Mouse (Mus musculus) hindbrain, embryonic 13.5 days (tissue): ENCODE results near the gene Rnf220. TPM values are rescaled to one million over a fixed set of nuclear protein-coding genes. Genes with fewer than 3 reads are reported as not detected.
A peak's percentile ranks its signal among the peaks of the same experiment; 100 is the strongest.

Experiments used
- ATAC-seq: fragments of 200-750 bp; cut with Nextera tagmentation; 2 replicates; pipeline ENCODE4 v1.8.0; 2017; ENCODE audit warnings: moderate TSS enrichment; ENCODE audit not compliant: low FRiP score
- H3K27ac ChIP-seq: fragments of 300-500 bp; sonication (generic); 2 replicates; pipeline ENCODE4 v1.5.1; 2015; ENCODE audit warnings: inconsistent platforms, mild to moderate bottlenecking, moderate library complexity
- H3K27me3 ChIP-seq: fragments of 300-500 bp; sonication (generic); 2 replicates; pipeline ENCODE4 v1.6.1; 2015; ENCODE audit warnings: mild to moderate bottlenecking, inconsistent platforms
- H3K36me3 ChIP-seq: fragments of 300-500 bp; sonication (generic); 2 replicates; pipeline ENCODE4 v1.6.1; 2015; ENCODE audit warnings: mild to moderate bottlenecking, inconsistent platforms
- H3K4me1 ChIP-seq: fragments of 300-500 bp; sonication (generic); replicated peaks from 2 replicates; pipeline ENCODE4 v1.6.1; 2015; ENCODE audit warnings: inconsistent platforms
- H3K4me2 ChIP-seq: fragments of 300-500 bp; sonication (generic); 2 replicates; pipeline ENCODE4 v1.6.1; 2015; ENCODE audit warnings: inconsistent platforms, mild to moderate bottlenecking, moderate library complexity
- H3K4me3 ChIP-seq: fragments of 300-500 bp; sonication (generic); 2 replicates; pipeline ENCODE4 v1.5.1; 2015; ENCODE audit warnings: mild to moderate bottlenecking, inconsistent platforms
- H3K9ac ChIP-seq: fragments of 300-500 bp; sonication (generic); 2 replicates; pipeline ENCODE4 v1.6.1; 2015; ENCODE audit warnings: mild to moderate bottlenecking, inconsistent platforms
- H3K9me3 ChIP-seq: fragments of 300-500 bp; sonication (generic); 2 replicates; pipeline ENCODE4 v1.6.1; 2016; ENCODE audit warnings: inconsistent platforms
- whole genome bisulfite sequencing: fragments of 180-500 bp; shearing (Covaris S2); methylation state at CpG from one replicate; pipeline ENCODE4 v1.1.7; 2015; 5-methylcytosine and 5-hydroxymethylcytosine counted together
- polyA plus RNA-seq: library from polyadenylated mRNA; unstranded; fragments of >200 nt; fragmentation: Nextera tagmentation; extraction: Ambion mirVana; gene quantifications from 2 replicates; pipeline ENCODE4 v1.2.1, GENCODE M21; 2015

Rnf220 gene
- polyA plus RNA-seq, 1 experiment from 2014 or later, result 102 TPM

DNA sequence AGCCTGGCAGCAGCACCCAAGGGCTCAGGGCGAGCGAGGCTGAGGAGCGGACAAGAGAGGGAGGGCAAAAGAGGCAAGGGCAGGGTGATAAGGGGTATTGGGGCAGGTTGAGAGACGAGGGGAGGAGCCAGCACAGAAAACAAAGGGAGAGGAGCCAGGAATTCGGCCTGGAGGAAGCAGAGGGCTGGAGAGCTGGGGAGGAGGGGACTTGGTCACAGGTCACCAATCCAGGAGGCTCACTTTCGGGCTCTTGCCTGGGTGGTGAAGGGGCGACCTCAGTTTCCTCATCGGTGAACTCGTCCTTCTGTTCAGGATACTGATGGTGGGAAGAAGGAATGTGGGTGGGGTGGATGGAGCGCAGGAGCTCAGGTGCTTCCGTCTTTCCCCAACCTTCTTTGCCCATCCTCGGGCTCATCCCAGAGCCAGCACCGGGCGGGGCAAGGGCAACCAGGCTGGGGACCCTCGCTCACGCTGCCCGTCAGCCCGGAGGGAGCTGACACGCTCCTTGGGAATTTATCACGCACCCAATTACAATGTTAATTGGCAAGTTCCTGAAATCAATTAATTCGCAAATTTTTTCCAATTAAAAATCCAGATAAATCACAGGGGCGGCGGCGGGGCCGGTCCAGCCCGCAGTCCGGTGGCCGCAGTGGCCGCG, 193.1 kb downstream of the Rnf220 start:
- 12% methylated on average over 30 of the region's 30 CpGs for WGBS
- H3K4me3 ChIP-seq, result peak overlapping the region; percentile 37
- no peaks in the 10 kb centered on the region for H3K36me3 ChIP-seq
- H3K4me1 ChIP-seq, result peaks cover 51% of the 10 kb centered on the region
- H3K27me3 ChIP-seq, result peaks cover 76% of the 10 kb centered on the region
- H3K9me3 ChIP-seq, result no peaks in the 10 kb centered on the region
- 0 out of 2 replicates have a peak, but pooled peaks have one; percentile 8 for ATAC-seq
- peak overlapping the region; percentile 65 for H3K9ac ChIP-seq
- peak overlapping the region; percentile 23; the same call in 1 of the 2 replicates for H3K27ac ChIP-seq
- H3K4me2 ChIP-seq, result peak overlapping the region; percentile 67

- Histone ChIP-seq H3K9ac (no peak overlapping the region; the same call in 1 of the 2 replicates), H3K4me3 (no peak overlapping the region), H3K27me3 (peaks cover 76% of the 10 kb centered on the region), H3K4me2 (no peak overlapping the region), H3K36me3 (no peaks in the 10 kb centered on the region), H3K27ac (no peak overlapping the region; the same call in 1 of the 2 replicates), H3K9me3 (no peaks in the 10 kb centered on the region), H3K4me1 (peaks cover 55% of the 10 kb centered on the region)
- ATAC-seq, result no peak
- 38% methylated on average over 14 of the region's 14 CpGs for WGBS
Observed at GRCm38 (mm10) chr4:117302027-117302806, 194.6 kb downstream of the Rnf220 start.

DNA sequence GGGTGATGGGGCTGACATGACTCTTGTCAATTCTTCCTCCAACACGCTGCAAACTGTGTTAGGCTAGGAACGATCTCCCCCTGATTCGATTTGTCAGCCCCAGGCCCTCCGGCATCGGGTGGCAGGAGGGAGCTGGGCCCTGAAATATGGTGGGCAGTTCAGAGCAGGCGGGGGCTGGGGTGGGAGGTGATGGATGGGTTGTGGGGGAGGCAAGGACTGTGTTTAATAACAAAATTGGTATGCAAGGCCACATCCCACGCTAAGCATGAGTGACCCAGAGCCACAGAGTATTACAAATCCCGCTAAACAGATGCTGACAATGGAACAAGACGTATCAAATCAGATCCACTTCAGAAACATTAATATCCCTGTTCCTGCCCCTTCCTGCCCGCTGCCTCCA, 196.9 kb downstream of the Rnf220 start:
- WGBS, result 67% methylated on average over 10 of the region's 10 CpGs
- Histone ChIP-seq H3K4me2 (no peak overlapping the region), H3K4me3 (no peak overlapping the region), H3K27ac (no peak overlapping the region), H3K27me3 (peaks cover 63% of the 10 kb centered on the region), H3K9ac (peak overlapping the region; percentile 21; the same call in 1 of the 2 replicates), H3K4me1 (peaks cover 56% of the 10 kb centered on the region), H3K36me3 (no peaks in the 10 kb centered on the region), H3K9me3 (no peaks in the 10 kb centered on the region)
- no peak for ATAC-seq

DNA sequence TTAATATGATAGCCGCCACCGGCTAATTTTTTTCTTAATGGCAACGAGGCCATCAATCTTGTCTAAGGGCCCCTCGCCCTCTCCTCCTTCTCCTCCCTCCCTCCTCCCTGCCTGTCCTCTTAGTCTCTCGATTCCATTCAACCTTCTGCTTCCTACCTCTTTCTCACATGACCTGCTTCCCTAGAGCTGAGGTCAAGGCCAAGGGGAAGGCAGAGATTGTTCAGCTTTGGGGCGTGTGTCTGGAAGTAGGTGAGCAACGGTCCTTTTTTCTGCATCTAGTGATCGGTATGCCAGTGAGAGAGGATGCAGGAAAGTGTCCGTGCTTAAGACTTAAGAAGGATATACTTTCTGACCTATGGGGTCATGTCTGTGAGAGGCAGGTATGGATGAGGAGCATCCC, 199.0 kb downstream of the Rnf220 start:
- H3K4me3 ChIP-seq, result no peak overlapping the region
- no peak for ATAC-seq
- no peaks in the 10 kb centered on the region for H3K9me3 ChIP-seq
- H3K4me1 ChIP-seq, result peaks cover 37% of the 10 kb centered on the region
- no peaks in the 10 kb centered on the region for H3K36me3 ChIP-seq
- H3K4me2 ChIP-seq, result no peak overlapping the region
- WGBS, result 65% methylated on average over 9 of the region's 9 CpGs
- H3K9ac ChIP-seq, result no peak overlapping the region
- H3K27ac ChIP-seq, result no peak overlapping the region
- peaks cover 44% of the 10 kb centered on the region for H3K27me3 ChIP-seq

DNA sequence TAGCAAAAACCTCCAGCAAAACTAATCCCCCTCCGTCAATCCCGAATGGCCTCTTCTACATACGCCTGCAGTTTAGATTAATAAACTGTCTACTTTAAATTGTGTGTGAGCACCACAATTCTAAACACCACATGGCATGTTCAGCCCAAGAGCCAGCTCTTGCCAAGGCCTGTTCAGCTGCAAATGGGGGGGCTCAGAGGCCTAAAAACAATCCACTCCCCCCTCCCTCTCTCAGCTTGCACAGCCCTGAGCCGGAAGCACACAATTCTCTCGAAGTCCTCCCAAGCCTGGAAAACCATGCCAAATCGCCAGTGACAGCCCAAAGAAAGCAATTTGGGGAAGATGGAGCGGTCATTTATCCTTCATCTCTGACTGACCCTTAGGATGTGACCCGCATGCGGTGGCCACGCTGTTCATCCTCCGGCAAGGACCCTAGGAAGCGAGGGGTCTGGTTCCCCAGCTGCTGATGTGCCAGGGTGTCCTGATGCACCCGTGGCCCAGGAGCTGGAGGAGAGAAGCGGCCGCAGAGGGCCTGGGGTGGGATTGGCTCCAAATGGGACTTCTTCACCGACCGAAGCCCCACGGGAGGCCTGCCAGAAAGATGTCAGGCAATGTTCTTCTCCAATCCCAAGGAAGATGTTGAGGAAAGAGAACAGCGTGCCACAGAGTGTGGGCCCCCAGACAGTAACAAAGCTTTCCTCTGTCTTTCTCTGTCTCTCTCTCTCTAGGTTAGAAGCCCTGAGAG, 199.8 kb downstream of the Rnf220 start:
- Histone ChIP-seq H3K36me3 (no peaks in the 10 kb centered on the region), H3K27me3 (peaks cover 36% of the 10 kb centered on the region), H3K9ac (no peak overlapping the region), H3K4me3 (no peak overlapping the region), H3K9me3 (no peaks in the 10 kb centered on the region), H3K27ac (no peak overlapping the region; the same call in 1 of the 2 replicates), H3K4me2 (no peak overlapping the region), H3K4me1 (peaks cover 30% of the 10 kb centered on the region)
- ATAC-seq, result no peak
- 56% methylated on average over 19 of the region's 19 CpGs for WGBS

DNA sequence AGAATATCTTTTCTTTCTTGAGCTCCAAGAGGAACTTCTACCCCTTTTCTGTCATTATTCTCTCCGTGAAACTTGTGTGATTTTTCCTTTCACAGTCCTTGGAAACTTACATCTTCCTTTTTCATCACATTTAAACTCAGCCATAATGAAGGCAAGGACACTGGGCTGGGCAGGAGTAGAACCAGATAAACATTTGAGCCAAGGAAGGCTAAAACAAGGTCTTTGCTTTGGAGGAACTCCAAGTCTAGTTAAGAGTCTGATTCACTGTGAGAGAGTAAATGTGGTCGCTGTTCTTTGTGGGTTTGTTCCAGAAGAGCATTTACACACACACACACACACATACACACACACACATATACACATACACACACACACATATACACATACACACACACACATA, 205.2 kb downstream of the Rnf220 start:
- no peak overlapping the region for H3K4me2 ChIP-seq
- no peak overlapping the region for H3K27ac ChIP-seq
- WGBS, result 95% methylated on average over 2 of the region's 2 CpGs
- no peak for ATAC-seq
- no peak overlapping the region for H3K9ac ChIP-seq
- no peak overlapping the region for H3K4me3 ChIP-seq
- no peaks in the 10 kb centered on the region for H3K9me3 ChIP-seq
- peaks cover 6% of the 10 kb centered on the region; the same call in 1 of the 2 replicates for H3K36me3 ChIP-seq
- H3K4me1 ChIP-seq, result peaks cover 28% of the 10 kb centered on the region
- H3K27me3 ChIP-seq, result peaks cover 11% of the 10 kb centered on the region; the same call in 1 of the 2 replicates

GRCm38 (mm10) chr4:117288927-117289801, 207.7 kb downstream of the Rnf220 start:
- H3K4me1 ChIP-seq, result peaks cover 52% of the 10 kb centered on the region

GRCm38 (mm10) chr4:117288277-117288926, 208.4 kb downstream of the Rnf220 start:
- no peaks in the 10 kb centered on the region for H3K9me3 ChIP-seq
- peak overlapping the region; percentile 83 for H3K9ac ChIP-seq
- WGBS, result 18% methylated on average over 25 of the region's 25 CpGs
- H3K27ac ChIP-seq, result peak overlapping the region; percentile 94
- peak overlapping the region; percentile 68 for H3K4me2 ChIP-seq
- H3K36me3 ChIP-seq, result peaks cover 37% of the 10 kb centered on the region
- peaks cover 59% of the 10 kb centered on the region for H3K4me1 ChIP-seq
- 0 out of 2 replicates have a peak, but pooled peaks cover 4% of the 10 kb centered on the region for H3K27me3 ChIP-seq
- peak; percentile 4; the same call in 1 of the 2 replicates for ATAC-seq
- peak overlapping the region; percentile 72 for H3K4me3 ChIP-seq

More at GRCm38 (mm10) chr4:117288927-117289801, 207.7 kb downstream of the Rnf220 start:
- Histone ChIP-seq H3K4me2 (peak overlapping the region; percentile 68), H3K27me3 (0 out of 2 replicates have a peak, but pooled peaks cover 4% of the 10 kb centered on the region), H3K4me3 (peak overlapping the region; percentile 72), H3K27ac (peak overlapping the region; percentile 94), H3K9ac (peak overlapping the region; percentile 83), H3K36me3 (peaks cover 31% of the 10 kb centered on the region), H3K9me3 (no peaks in the 10 kb centered on the region)
- under 1% methylated on average over 63 of the region's 80 CpGs for WGBS
- ATAC-seq, result peak; percentile 83

DNA sequence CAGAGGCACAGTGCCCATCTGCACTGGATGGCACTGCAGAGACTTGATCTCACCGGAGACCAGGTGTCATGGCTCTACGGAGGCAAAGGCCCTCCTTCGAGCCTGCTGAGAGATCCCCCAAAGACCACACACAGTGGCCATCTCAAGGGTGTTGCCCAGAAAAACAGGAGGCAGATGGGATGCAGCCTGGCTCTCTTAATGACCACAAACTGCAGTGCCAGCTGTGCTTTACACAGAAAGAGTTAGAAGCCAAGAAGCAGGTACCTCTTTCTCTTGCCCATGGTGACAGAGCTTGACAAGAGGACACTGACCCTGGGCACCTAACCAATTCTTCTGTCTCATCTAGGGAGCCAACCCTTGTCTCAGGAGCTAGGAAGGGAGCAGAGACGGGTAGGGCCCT, 212.5 kb downstream of the Rnf220 start:
- Histone ChIP-seq H3K4me3 (no peak overlapping the region), H3K27me3 (0 out of 2 replicates have a peak, but pooled peaks cover 4% of the 10 kb centered on the region), H3K4me1 (peaks cover 90% of the 10 kb centered on the region), H3K27ac (peak overlapping the region; percentile 81), H3K9me3 (no peaks in the 10 kb centered on the region), H3K9ac (peak overlapping the region; percentile 53), H3K4me2 (no peak overlapping the region), H3K36me3 (peaks cover 55% of the 10 kb centered on the region)
- ATAC-seq, result no peak
- WGBS, result 19% methylated on average over 4 of the region's 4 CpGs

GRCm38 (mm10) chr4:117283271-117284191, 213.3 kb downstream of the Rnf220 start:
- H3K27ac ChIP-seq, result peak overlapping the region; percentile 81
- H3K4me1 ChIP-seq, result peaks cover 96% of the 10 kb centered on the region
- H3K4me3 ChIP-seq, result no peak overlapping the region
- no peak overlapping the region for H3K4me2 ChIP-seq
- no peaks in the 10 kb centered on the region for H3K9me3 ChIP-seq
- 14% methylated on average over 22 of the region's 22 CpGs for WGBS
- peak overlapping the region; percentile 53 for H3K9ac ChIP-seq
- 0 out of 2 replicates have a peak, but pooled peaks cover 4% of the 10 kb centered on the region for H3K27me3 ChIP-seq
- H3K36me3 ChIP-seq, result peaks cover 64% of the 10 kb centered on the region
- 0 out of 2 replicates have a peak, but pooled peaks have one; percentile 21 for ATAC-seq
